Mouse (Mus musculus) heart, embryonic 13.5 days (tissue): ENCODE data around the gene Cyp2d10. TPM values are rescaled to one million over a fixed set of nuclear protein-coding genes. Genes with fewer than 3 reads are reported as not detected.
"Not testable (repeated sequence)": the region's sequence is repeated elsewhere in the genome, so short reads cannot be mapped to it uniquely, and the experiment has no call there.

Source experiments
- ATAC-seq: fragments of 200-750 bp; cut with Nextera tagmentation; 2 replicates; pipeline ENCODE4 v1.8.0; 2017; ENCODE audit warnings: moderate TSS enrichment; ENCODE audit not compliant: insufficient number of reproducible peaks, low FRiP score, low TSS enrichment; ENCODE audit errors: extremely low read depth
- H3K27ac ChIP-seq: fragments of 300-500 bp; sonication (generic); replicated peaks from 2 replicates; pipeline ENCODE4 v1.5.1; 2015; ENCODE audit warnings: moderate library complexity, mild to moderate bottlenecking, inconsistent platforms
- H3K27me3 ChIP-seq: fragments of 300-500 bp; sonication (generic); replicated peaks from 2 replicates; pipeline ENCODE4 v1.6.1; 2015; ENCODE audit warnings: mild to moderate bottlenecking, inconsistent platforms
- H3K36me3 ChIP-seq: fragments of 300-500 bp; sonication (generic); 2 replicates; pipeline ENCODE4 v1.6.1; 2015; ENCODE audit warnings: mild to moderate bottlenecking, inconsistent platforms
- H3K4me1 ChIP-seq: fragments of 300-500 bp; sonication (generic); 2 replicates; pipeline ENCODE4 v1.6.1; 2015; ENCODE audit warnings: inconsistent platforms
- H3K4me2 ChIP-seq: fragments of 300-500 bp; sonication (generic); 2 replicates; pipeline ENCODE4 v1.6.1; 2015; ENCODE audit warnings: inconsistent platforms, mild to moderate bottlenecking, moderate library complexity
- H3K4me3 ChIP-seq: fragments of 300-500 bp; sonication (generic); 2 replicates; pipeline ENCODE4 v1.5.1; 2015; ENCODE audit warnings: moderate library complexity, mild to moderate bottlenecking, inconsistent platforms
- H3K9ac ChIP-seq: fragments of 300-500 bp; sonication (generic); 2 replicates; pipeline ENCODE4 v1.6.1; 2015; ENCODE audit warnings: inconsistent platforms, mild to moderate bottlenecking, moderate library complexity
- H3K9me3 ChIP-seq: fragments of 300-500 bp; sonication (generic); 2 replicates; pipeline ENCODE4 v1.6.1; 2016; ENCODE audit warnings: inconsistent platforms
- WGBS: fragments of 180-500 bp; shearing (Covaris S2); methylation state at CpG from one replicate; pipeline ENCODE4 v1.1.7; 2015; ENCODE audit warnings: mixed read lengths; 5-methylcytosine and 5-hydroxymethylcytosine counted together
- polyA plus RNA-seq: library from polyadenylated mRNA; unstranded; fragments of >200 nt; fragmentation: Nextera tagmentation; extraction: Ambion mirVana; gene quantifications from 2 replicates; pipeline ENCODE4 v1.2.1, GENCODE M21; 2015

Cyp2d10 gene
- polyA plus RNA-seq, 1 experiment from 2014 or later: 0.48 TPM

GRCm38 (mm10) chr15:82375855-82376254 lies 31.1 kb downstream of the Cyp2d10 start:
- H3K27me3 ChIP-seq: no peaks in the 10 kb centered on the region
- 86% methylated on average over 9 of the region's 9 CpGs for WGBS
- H3K4me2 ChIP-seq: no peak overlapping the region

GRCm38 (mm10) chr15:82374437-82374836 lies 32.6 kb downstream of the Cyp2d10 start:
- no peak overlapping the region for H3K9ac ChIP-seq
- no peak for ATAC-seq
- no peak overlapping the region for H3K4me2 ChIP-seq
- H3K4me1 ChIP-seq: peaks cover 38% of the 10 kb centered on the region
- H3K27ac ChIP-seq: no peak overlapping the region
- WGBS: 82% methylated on average over 5 of the region's 5 CpGs
- H3K9me3 ChIP-seq: no peaks in the 10 kb centered on the region
- H3K36me3 ChIP-seq: 0 out of 2 replicates have a peak, but pooled peaks cover 5% of the 10 kb centered on the region
- no peaks in the 10 kb centered on the region for H3K27me3 ChIP-seq
- no peak overlapping the region for H3K4me3 ChIP-seq

More at GRCm38 (mm10) chr15:82375855-82376254, 31.1 kb downstream of the Cyp2d10 start:
- H3K4me3 ChIP-seq: no peak overlapping the region
- no peaks in the 10 kb centered on the region for H3K9me3 ChIP-seq
- no peak for ATAC-seq
- H3K36me3 ChIP-seq: 0 out of 2 replicates have a peak, but pooled peaks cover 5% of the 10 kb centered on the region
- H3K4me1 ChIP-seq: peaks cover 48% of the 10 kb centered on the region
- H3K27ac ChIP-seq: peak overlapping the region; percentile 65; the same call in 1 of the 2 replicates
- H3K9ac ChIP-seq: peak overlapping the region; percentile 28; the same call in 1 of the 2 replicates

- Histone ChIP-seq H3K27me3 (no peaks in the 10 kb centered on the region), H3K9me3 (no peaks in the 10 kb centered on the region), H3K4me2 (no peak overlapping the region), H3K27ac (no peak overlapping the region), H3K4me1 (peaks cover 30% of the 10 kb centered on the region), H3K4me3 (no peak overlapping the region), H3K9ac (no peak overlapping the region), H3K36me3 (0 out of 2 replicates have a peak, but pooled peaks cover 5% of the 10 kb centered on the region)
- 76% methylated on average over 5 of the region's 5 CpGs for WGBS
- ATAC-seq: no peak
Measured at GRCm38 (mm10) chr15:82372991-82373390, 34.0 kb downstream of the Cyp2d10 start.

- H3K4me2 ChIP-seq: no peak overlapping the region
- no peak overlapping the region for H3K27ac ChIP-seq
- H3K36me3 ChIP-seq: 0 out of 2 replicates have a peak, but pooled peaks cover 5% of the 10 kb centered on the region
- peaks cover 25% of the 10 kb centered on the region for H3K4me1 ChIP-seq
- H3K9me3 ChIP-seq: no peaks in the 10 kb centered on the region
- WGBS: 87% methylated on average over 6 of the region's 6 CpGs
- ATAC-seq: no peak
- H3K27me3 ChIP-seq: no peaks in the 10 kb centered on the region
- no peak overlapping the region for H3K4me3 ChIP-seq
- no peak overlapping the region for H3K9ac ChIP-seq
Measured at GRCm38 (mm10) chr15:82372446-82372845, 34.5 kb downstream of the Cyp2d10 start.

GRCm38 (mm10) chr15:82368851-82369250 lies 38.1 kb downstream of the Cyp2d10 start:
- H3K36me3 ChIP-seq: 0 out of 2 replicates have a peak, but pooled peaks cover 5% of the 10 kb centered on the region
- no peak overlapping the region for H3K4me2 ChIP-seq
- 75% methylated on average over 1 of the region's 1 CpGs for WGBS
- ATAC-seq: no peak
- no peak overlapping the region for H3K9ac ChIP-seq
- H3K4me1 ChIP-seq: peaks cover 7% of the 10 kb centered on the region; the same call in 1 of the 2 replicates
- no peaks in the 10 kb centered on the region for H3K9me3 ChIP-seq
- no peak overlapping the region for H3K4me3 ChIP-seq
- H3K27me3 ChIP-seq: no peaks in the 10 kb centered on the region
- H3K27ac ChIP-seq: no peak overlapping the region

GRCm38 (mm10) chr15:82368146-82368545 lies 38.8 kb downstream of the Cyp2d10 start:
- Histone ChIP-seq H3K36me3 (0 out of 2 replicates have a peak, but pooled peaks cover 5% of the 10 kb centered on the region), H3K9ac (no peak overlapping the region), H3K27ac (peak overlapping the region; percentile 45), H3K4me1 (peaks cover 7% of the 10 kb centered on the region; the same call in 1 of the 2 replicates), H3K4me3 (no peak overlapping the region), H3K9me3 (no peaks in the 10 kb centered on the region), H3K4me2 (no peak overlapping the region), H3K27me3 (no peaks in the 10 kb centered on the region)
- WGBS: 79% methylated on average over 4 of the region's 4 CpGs
- no peak for ATAC-seq

GRCm38 (mm10) chr15:82364561-82364960 lies 42.4 kb downstream of the Cyp2d10 start:
- not testable (repeated sequence) for ATAC-seq, H3K27me3 ChIP-seq, H3K9ac ChIP-seq, H3K9me3 ChIP-seq, H3K36me3 ChIP-seq
- Histone ChIP-seq H3K4me2 (peak overlapping the region; percentile 53), H3K4me1 (peaks cover 23% of the 10 kb centered on the region), H3K27ac (0 out of 2 replicates have a peak overlapping the region, but pooled peaks have one; percentile 48), H3K4me3 (peak overlapping the region; percentile 28)
- WGBS: 5% methylated on average over 7 of the region's 9 CpGs

GRCm38 (mm10) chr15:82363801-82364200 lies 43.2 kb downstream of the Cyp2d10 start:
- H3K9ac ChIP-seq, H3K27me3 ChIP-seq, H3K36me3 ChIP-seq, H3K4me3 ChIP-seq, ATAC-seq, H3K9me3 ChIP-seq, H3K27ac ChIP-seq, H3K4me2 ChIP-seq: not testable (repeated sequence)
- 35% methylated on average over 7 of the region's 12 CpGs for WGBS
- peaks cover 20% of the 10 kb centered on the region for H3K4me1 ChIP-seq

- H3K36me3 ChIP-seq: no peaks in the 10 kb centered on the region
- no peaks in the 10 kb centered on the region for H3K27me3 ChIP-seq
- H3K27ac ChIP-seq: peak overlapping the region; percentile 75; the same call in 1 of the 2 replicates
- no peak for ATAC-seq
- H3K9me3 ChIP-seq: no peaks in the 10 kb centered on the region
- H3K4me3 ChIP-seq: no peak overlapping the region
- peaks cover 25% of the 10 kb centered on the region for H3K4me1 ChIP-seq
- no peak overlapping the region for H3K9ac ChIP-seq
- no peak overlapping the region for H3K4me2 ChIP-seq
- WGBS: 56% methylated on average over 4 of the region's 4 CpGs
Measured at GRCm38 (mm10) chr15:82362234-82362633, 44.8 kb downstream of the Cyp2d10 start.

GRCm38 (mm10) chr15:82361459-82362018 lies 45.5 kb downstream of the Cyp2d10 start:
- 62% methylated on average over 11 of the region's 11 CpGs for WGBS
- H3K27ac ChIP-seq: peak overlapping the region; percentile 75
- peak overlapping the region; percentile 62; the same call in 1 of the 2 replicates for H3K9ac ChIP-seq
- H3K4me2 ChIP-seq: no peak overlapping the region
- H3K27me3 ChIP-seq: no peaks in the 10 kb centered on the region
- no peaks in the 10 kb centered on the region for H3K9me3 ChIP-seq
- H3K4me3 ChIP-seq: no peak overlapping the region
- H3K4me1 ChIP-seq: peaks cover 25% of the 10 kb centered on the region
- no peaks in the 10 kb centered on the region for H3K36me3 ChIP-seq
- ATAC-seq: peak; percentile 19; the same call in 1 of the 2 replicates

- Histone ChIP-seq H3K4me2 (peak overlapping the region; percentile 39), H3K27me3 (no peaks in the 10 kb centered on the region), H3K4me1 (peaks cover 32% of the 10 kb centered on the region), H3K9me3 (no peaks in the 10 kb centered on the region), H3K9ac (peak overlapping the region; percentile 12; the same call in 1 of the 2 replicates), H3K36me3 (no peaks in the 10 kb centered on the region), H3K4me3 (no peak overlapping the region), H3K27ac (peak overlapping the region; percentile 73)
- 51% methylated on average over 22 of the region's 22 CpGs for WGBS
- no peak for ATAC-seq
Measured at GRCm38 (mm10) chr15:82358431-82359260, 48.3 kb downstream of the Cyp2d10 start.
